Mouse (Mus musculus): ENCODE results near the gene Lig3.

- TF ChIP-seq CTCF (IDR thresholded peaks at IDR 0.05; ENCODE audit: borderline replicate concordance, insufficient read depth, low read length): no peak
- TF ChIP-seq POLR2A (IDR thresholded peaks at IDR 0.05; ENCODE audit: low read depth, low read length): no peak
Observed at GRCm38 (mm10) chr11:82846938-82847337, 66.0 kb downstream of the Lig3 start.

Data from embryonic fibroblast, embryonic 13.5 days (primary cell).